Mouse (Mus musculus): ENCODE results near the gene Kdm3a.

Gene Kdm3a

GRCm38 (mm10) chr6:71632829-71633662 lies at the start of gene Kdm3a:
TSS of gene Kdm3a (minus strand) at chr6:71632990.
- peak; percentile 96 to 98 for DNase-seq (ENCODE audit: low spot score in 2 of 2)

DNA sequence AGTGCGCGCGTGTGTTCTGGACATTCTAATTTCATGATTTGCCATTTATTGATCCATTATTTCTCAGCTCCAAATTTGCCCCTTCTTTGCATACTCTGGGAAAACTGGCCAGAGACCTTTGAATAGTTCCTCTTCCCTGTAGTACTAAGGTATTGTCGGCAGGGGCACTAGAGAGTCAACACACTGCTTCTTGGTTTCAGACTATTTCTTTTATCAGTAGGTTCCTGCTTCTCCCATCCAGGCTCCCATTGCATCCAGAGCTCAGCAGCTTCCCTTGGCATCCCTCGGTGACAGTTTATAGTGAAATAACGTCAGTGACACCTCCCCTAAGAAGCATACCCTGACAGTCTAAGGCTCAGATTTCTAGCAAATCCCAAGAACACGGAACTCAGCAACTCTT lies 46.1 kb upstream of the Kdm3a start:
- no peak for DNase-seq (ENCODE audit: low spot score in 2 of 2)

DNA sequence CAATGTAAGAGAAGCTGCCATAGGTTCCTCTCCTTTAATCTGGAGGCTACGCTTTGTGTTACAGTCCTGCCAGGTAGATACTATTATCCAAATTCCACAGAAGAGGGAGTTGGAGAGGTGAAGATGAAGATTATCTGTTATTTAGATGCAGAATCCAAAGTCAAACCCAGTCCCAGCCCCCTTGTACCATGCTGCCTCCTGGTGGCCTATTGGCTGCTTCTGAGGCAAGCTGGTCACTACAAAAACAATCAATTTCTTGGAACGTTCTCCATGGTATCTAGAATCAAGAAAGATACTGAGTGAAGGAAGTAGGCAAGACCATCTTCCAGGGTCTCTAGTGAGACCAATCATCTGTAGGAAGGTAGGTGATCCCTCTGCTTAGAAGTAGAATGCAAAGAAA lies 40.4 kb upstream of the Kdm3a start:
- no peak for DNase-seq (ENCODE audit: low spot score in 2 of 2)

GRCm38 (mm10) chr6:71664511-71664910 lies 31.7 kb upstream of the Kdm3a start:
- DNase-seq (ENCODE audit: low spot score in 2 of 2), result no peak

DNA sequence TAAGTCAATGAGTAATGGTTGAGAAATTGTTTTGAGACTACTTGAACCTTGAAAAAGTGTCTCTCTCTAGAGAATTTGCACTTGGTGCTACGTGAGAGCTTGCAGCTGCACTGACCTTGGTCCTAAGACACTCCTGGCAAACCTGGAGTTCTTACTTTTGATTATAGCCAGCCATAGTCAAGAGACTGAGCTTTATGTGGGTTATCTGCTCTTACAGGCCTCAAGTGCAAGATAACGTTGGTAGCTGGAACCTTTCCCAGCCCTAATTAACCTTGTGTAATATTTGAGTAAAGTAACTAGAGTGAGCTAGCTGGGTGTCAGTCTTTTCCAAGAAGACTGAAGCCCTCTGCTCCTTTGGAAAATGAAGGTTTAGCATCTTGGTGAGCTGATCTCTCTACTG lies 25.5 kb upstream of the Kdm3a start:
- no peak for DNase-seq (ENCODE audit: low spot score in 2 of 2)

- no peak for DNase-seq (ENCODE audit: low spot score in 2 of 2)
Observed at GRCm38 (mm10) chr6:71655835-71656234, 23.0 kb upstream of the Kdm3a start.

- DNase-seq (ENCODE audit: low spot score in 2 of 2), result no peak
Observed at GRCm38 (mm10) chr6:71651868-71652267, 19.1 kb upstream of the Kdm3a start.

DNA sequence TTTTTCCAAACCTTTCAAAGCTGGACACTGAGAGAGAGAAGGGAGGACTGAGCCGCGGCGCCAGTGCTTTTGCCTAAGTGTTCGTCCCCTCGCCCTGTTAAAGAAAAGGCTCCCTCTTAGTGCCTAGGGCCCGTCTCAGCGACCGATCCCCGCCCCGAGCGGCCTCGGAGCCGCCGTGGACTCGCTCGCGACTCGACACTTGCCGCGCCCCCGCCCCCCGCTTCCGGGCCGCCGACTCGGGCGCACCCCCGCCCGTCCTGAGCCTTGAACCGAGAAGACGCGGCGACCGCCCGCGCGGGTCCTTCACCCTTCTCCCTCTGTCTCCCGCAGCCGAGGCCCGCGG lies 333 bp downstream of the Kdm3a start:
- no peak for DNase-seq (ENCODE audit: low spot score in 2 of 2)

DNA sequence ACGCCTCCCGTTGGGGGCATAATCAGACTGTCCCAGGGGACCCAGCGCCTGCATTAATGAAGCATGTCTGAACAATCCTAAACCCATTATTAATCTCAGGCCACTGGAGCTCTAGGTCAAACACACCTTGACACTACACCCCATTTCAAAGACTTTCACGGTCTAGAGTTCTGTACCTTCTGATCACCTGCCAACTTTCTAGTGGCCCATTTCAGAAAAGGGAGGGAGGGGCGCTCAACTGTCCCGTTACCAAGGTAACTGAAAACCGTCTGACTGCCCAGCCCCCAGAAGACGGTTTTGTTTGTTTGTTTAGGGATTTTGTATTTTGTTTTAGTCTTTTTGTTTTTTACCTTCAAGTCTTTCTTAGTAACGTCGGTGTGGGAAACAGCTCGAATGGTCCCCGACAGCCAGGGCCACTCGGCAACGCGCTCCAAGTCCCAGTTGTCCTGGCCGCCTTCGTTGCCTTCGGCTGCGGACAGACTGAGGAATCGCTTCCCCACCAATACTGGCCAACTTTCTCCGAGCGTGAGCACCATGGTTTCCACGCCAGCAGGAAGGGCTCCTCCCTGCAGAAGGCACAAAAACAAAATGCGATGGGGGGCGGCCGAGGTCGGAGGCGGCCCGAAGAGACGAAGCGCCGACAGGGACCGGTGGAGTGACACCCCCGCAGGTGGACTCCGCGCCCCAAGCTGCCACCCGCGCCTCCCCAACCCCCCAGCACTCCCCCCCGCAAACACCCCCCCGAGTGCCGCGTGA lies 906 bp downstream of the Kdm3a start:
- DNase-seq (ENCODE audit: low spot score in 2 of 2), result peak; percentile 44 to 55

GRCm38 (mm10) chr6:71631196-71631595 lies 1.6 kb downstream of the Kdm3a start:
- DNase-seq (ENCODE audit: low spot score in 2 of 2), result no peak

DNA sequence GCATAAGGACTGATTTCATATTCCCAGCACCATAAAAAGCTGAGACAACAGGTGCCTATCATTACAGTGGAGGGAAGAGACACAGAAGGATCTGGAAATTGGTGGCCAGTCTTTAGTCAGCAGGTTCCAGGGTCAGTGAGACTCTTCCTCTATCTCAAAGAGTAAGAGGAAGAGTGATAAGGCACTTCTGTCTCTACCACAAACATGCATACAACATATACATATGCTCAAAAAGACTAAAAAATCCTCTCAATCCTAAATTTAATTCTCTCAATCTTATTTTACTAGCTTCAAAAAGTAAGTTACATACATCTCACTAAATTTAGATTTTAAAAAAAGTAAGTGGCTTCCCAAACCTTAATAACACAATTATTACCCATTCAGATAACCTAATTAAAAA lies 5.5 kb downstream of the Kdm3a start:
- no peak for DNase-seq (ENCODE audit: low spot score in 2 of 2)

- no peak for DNase-seq (ENCODE audit: low spot score in 2 of 2)
Observed at GRCm38 (mm10) chr6:71625984-71626383, 6.8 kb downstream of the Kdm3a start.

DNA sequence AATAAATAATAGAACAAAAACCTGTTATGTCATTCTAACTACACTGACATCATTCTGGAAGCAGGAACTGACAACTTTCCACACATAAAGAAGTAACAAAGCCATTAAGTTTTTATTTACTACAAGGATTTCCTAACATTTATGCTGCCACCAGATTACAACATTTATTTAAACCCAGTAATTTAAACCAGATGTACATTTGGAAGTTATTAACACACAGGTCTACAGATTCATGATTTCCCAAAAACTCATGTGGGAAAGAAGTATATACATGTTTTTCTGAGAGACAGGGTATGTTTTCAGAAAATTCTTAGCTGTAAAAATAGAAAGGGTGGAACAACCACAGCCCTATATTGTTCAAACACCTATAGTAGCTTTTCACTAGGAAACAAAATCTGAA lies 8.1 kb downstream of the Kdm3a start:
- no peak for DNase-seq (ENCODE audit: low spot score in 2 of 2)

- peak in 1 of 2 experiments; percentile 15 for DNase-seq (ENCODE audit: low spot score in 2 of 2)
Observed at GRCm38 (mm10) chr6:71621981-71622380, 10.8 kb downstream of the Kdm3a start.

DNA sequence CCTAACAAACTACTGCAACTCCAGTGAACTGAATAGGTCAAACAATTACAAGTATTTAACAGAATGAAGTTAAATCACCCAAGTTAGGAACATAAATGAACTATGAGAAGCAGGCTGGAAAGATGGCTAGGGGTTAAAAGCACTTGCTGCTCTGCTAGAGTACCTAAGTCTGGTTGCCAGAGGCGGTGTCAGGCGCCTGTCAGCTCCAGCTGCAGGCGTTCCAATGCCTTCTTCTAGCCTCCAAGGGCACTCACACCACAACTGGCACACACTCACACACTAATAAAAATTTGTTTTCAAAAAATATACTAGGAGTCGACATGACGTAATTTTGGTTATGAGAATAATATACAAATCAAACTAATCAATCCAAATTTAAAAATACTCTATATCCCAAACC lies 11.2 kb downstream of the Kdm3a start:
- no peak for DNase-seq (ENCODE audit: low spot score in 2 of 2)

GRCm38 (mm10) chr6:71616959-71617358 lies 15.8 kb downstream of the Kdm3a start:
- DNase-seq (ENCODE audit: low spot score in 2 of 2), result no peak

- DNase-seq (ENCODE audit: low spot score in 2 of 2), result no peak
Observed at GRCm38 (mm10) chr6:71613225-71613624, 19.6 kb downstream of the Kdm3a start.

DNA sequence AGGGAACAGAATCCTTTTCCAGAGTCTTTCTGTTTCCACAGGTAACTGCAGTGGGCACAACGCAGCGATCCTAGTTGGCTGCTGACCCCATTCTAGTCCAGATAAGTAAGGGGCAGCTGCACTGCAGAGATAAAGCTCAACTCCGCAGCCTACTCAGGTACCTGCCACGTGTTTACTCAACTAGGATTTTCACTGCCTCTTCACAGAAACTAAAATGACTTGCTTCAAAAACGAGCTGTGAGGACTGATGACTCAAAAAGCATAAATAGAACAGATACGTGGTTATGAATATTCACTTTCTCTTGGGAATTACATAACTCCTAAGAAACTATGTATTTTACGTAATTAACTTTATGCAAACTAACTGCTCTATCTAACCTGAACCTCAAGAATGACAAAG lies 22.8 kb downstream of the Kdm3a start:
- no peak for DNase-seq (ENCODE audit: low spot score in 2 of 2)

DNA sequence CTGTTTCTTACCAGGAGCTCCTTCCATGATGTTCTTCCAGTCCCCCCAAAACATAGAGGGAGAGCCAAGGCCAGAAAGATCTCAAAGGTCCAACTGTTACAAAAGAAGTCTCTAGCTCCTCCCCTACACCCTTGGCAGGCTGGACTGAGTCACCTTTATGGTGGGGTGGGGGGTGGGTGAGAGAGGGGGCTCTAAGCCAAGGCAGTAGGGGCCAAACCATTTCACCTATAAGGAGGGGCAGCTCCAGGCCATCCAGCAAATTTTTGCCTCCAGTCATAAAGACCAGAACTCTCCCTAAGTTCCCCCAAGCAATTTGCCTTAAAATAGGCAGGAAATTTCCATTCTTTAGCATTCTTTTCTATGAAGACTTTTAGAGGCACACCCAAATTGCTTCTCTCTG lies 23.8 kb downstream of the Kdm3a start:
- no peak for DNase-seq (ENCODE audit: low spot score in 2 of 2)

GRCm38 (mm10) chr6:71607756-71608155 lies 25.0 kb downstream of the Kdm3a start:
- DNase-seq (ENCODE audit: low spot score in 2 of 2), result no peak

- no peak for DNase-seq (ENCODE audit: low spot score in 2 of 2)
Observed at GRCm38 (mm10) chr6:71590154-71590553, 42.6 kb downstream of the Kdm3a start.

DNA sequence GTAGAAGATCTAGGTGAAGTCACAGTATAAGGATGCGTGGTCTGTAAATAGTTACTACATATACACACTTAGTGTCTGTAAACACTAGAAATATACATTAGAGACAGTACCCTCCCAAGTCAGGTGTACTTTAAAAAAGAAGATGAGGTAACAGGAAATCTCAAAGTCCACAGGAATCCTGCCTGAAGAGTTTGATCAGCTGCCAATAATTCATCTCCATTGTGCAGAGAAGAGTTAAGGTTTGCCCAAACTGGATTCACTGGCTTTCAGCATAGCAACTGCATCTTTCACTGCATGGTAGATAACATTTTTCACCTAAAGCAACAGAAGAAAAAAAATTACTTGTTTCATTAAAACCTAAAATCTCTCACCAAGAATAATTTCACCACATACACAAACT lies 43.4 kb downstream of the Kdm3a start:
- DNase-seq (ENCODE audit: low spot score in 2 of 2), result no peak

GRCm38 (mm10) chr6:71583198-71583597 lies 49.6 kb downstream of the Kdm3a start:
- DNase-seq (ENCODE audit: low spot score in 2 of 2), result no peak
